Mouse (Mus musculus) CH12F3 (cell line): ENCODE measurements around the gene Gm28305.

Experiments
- in situ Hi-C: fragments of 300-500 bp; cut with MboI; formaldehyde crosslinking; loops from 2 replicates; pipeline ENCODE4 v1.14.3; 2020; ENCODE audit warnings: low sequenced_read_pairs

Gene Gm28305

GRCm38 (mm10) chr9:104070241-104070640, 29.8 kb downstream of the Gm28305 start:
- in situ Hi-C loops = no loop called here

GRCm38 (mm10) chr9:104070863-104071604, 30.6 kb downstream of the Gm28305 start:
- in situ Hi-C loops = no loop called here

GRCm38 (mm10) chr9:104075808-104076207, 35.3 kb downstream of the Gm28305 start:
- in situ Hi-C loops = no loop called here

- in situ Hi-C loops = no loop called here
Measured at GRCm38 (mm10) chr9:104078780-104079179, 38.3 kb downstream of the Gm28305 start.

- in situ Hi-C loops = no loop called here
Measured at GRCm38 (mm10) chr9:104079379-104079778, 38.9 kb downstream of the Gm28305 start.

GRCm38 (mm10) chr9:104080038-104080437, 39.6 kb downstream of the Gm28305 start:
- in situ Hi-C loops = no loop called here

- in situ Hi-C loops = no loop called here
Measured at GRCm38 (mm10) chr9:104085730-104086429, 45.4 kb downstream of the Gm28305 start.

GRCm38 (mm10) chr9:104088555-104088954, 48.1 kb downstream of the Gm28305 start:
- in situ Hi-C loops = no loop called here

GRCm38 (mm10) chr9:104092945-104093344, 52.5 kb downstream of the Gm28305 start:
- in situ Hi-C loops = no loop called here

- in situ Hi-C loops = no loop called here
Measured at GRCm38 (mm10) chr9:104098256-104098655, 57.8 kb downstream of the Gm28305 start.

GRCm38 (mm10) chr9:104099060-104099459, 58.6 kb downstream of the Gm28305 start:
- in situ Hi-C loops = no loop called here

GRCm38 (mm10) chr9:104100822-104101221, 60.4 kb downstream of the Gm28305 start:
- in situ Hi-C loops = no loop called here

- in situ Hi-C loops = no loop called here
Measured at GRCm38 (mm10) chr9:104101458-104101857, 61.0 kb downstream of the Gm28305 start.

- in situ Hi-C loops = no loop called here
Measured at GRCm38 (mm10) chr9:104102301-104102700, 61.8 kb downstream of the Gm28305 start.

GRCm38 (mm10) chr9:104102901-104103300, 62.4 kb downstream of the Gm28305 start:
- in situ Hi-C loops = no loop called here

- in situ Hi-C loops = no loop called here
Measured at GRCm38 (mm10) chr9:104104986-104105385, 64.5 kb downstream of the Gm28305 start.

- in situ Hi-C loops = no loop called here
Measured at GRCm38 (mm10) chr9:104106930-104107329, 66.5 kb downstream of the Gm28305 start.

GRCm38 (mm10) chr9:104107482-104107881, 67.0 kb downstream of the Gm28305 start:
- in situ Hi-C loops = no loop called here

GRCm38 (mm10) chr9:104108571-104109143, 68.2 kb downstream of the Gm28305 start:
- in situ Hi-C loops = no loop called here

- in situ Hi-C loops = no loop called here
Measured at GRCm38 (mm10) chr9:104109151-104109550, 68.7 kb downstream of the Gm28305 start.

GRCm38 (mm10) chr9:104123101-104123500, 82.6 kb downstream of the Gm28305 start:
- in situ Hi-C loops = no loop called here

GRCm38 (mm10) chr9:104123622-104124021, 83.2 kb downstream of the Gm28305 start:
- in situ Hi-C loops = no loop called here
